Mouse (Mus musculus) testis, adult 2 months (tissue): ENCODE measurements around the gene Sec14l2. TPM values are rescaled to one million over a fixed set of nuclear protein-coding genes. Genes with fewer than 3 reads are reported as not detected.
A peak's percentile ranks its signal among the peaks of the same experiment; 100 is the strongest.

Experiments used
- H3K27ac ChIP-seq: fragments of 200-500 bp; 2 replicates; pipeline ENCODE4 v1.5.1; 2012; ENCODE audit warnings: low read depth, low read length; ENCODE audit not compliant: control insufficient read depth, insufficient read depth
- H3K27me3 ChIP-seq: fragments of 200-500 bp; 2 replicates; pipeline ENCODE4 v1.6.1; 2012; ENCODE audit warnings: mild to moderate bottlenecking, low read length, moderate library complexity; ENCODE audit not compliant: control insufficient read depth, insufficient read depth
- H3K36me3 ChIP-seq: fragments of 200-500 bp; 2 replicates; pipeline ENCODE4 v1.6.1; 2012; ENCODE audit warnings: mild to moderate bottlenecking, low read length; ENCODE audit not compliant: control insufficient read depth, insufficient read depth
- H3K4me1 ChIP-seq: fragments of 200-500 bp; 2 replicates; pipeline ENCODE4 v1.6.1; 2012; ENCODE audit warnings: low read length; ENCODE audit not compliant: control insufficient read depth, insufficient read depth
- H3K4me3 ChIP-seq: fragments of 200-500 bp; 2 replicates; pipeline ENCODE4 v1.5.1; 2012; ENCODE audit warnings: low read depth, mild to moderate bottlenecking, low read length, moderate library complexity, mixed read lengths; ENCODE audit not compliant: control insufficient read depth
- CTCF ChIP-seq: fragments of 200-500 bp; IDR thresholded peaks from 2 replicates; pipeline ENCODE4 v1.5.1; 2012; ENCODE audit warnings: low read depth, mild to moderate bottlenecking, inconsistent platforms, low read length, moderate library complexity; ENCODE audit not compliant: control insufficient read depth, insufficient read depth, insufficient replicate concordance
- POLR2A ChIP-seq: fragments of 200-500 bp; IDR thresholded peaks from 2 replicates; pipeline ENCODE4 v1.6.1; 2012; ENCODE audit warnings: low read depth, mild to moderate bottlenecking, inconsistent platforms, low read length, moderate library complexity; ENCODE audit not compliant: control insufficient read depth
- polyA plus RNA-seq: library from polyadenylated mRNA; depleted of rRNA; stranded (reverse); fragments of >200 nt; gene quantifications from 2 replicates; pipeline ENCODE4 v1.2.3, GENCODE M21; 2012; rRNA removed

The Sec14l2 gene
- polyA plus RNA-seq, 1 experiment = 2.2 TPM

- Histone ChIP-seq H3K27me3 (no peaks in the 10 kb centered on the region), H3K4me1 (no peaks in the 10 kb centered on the region), H3K36me3 (no peaks in the 10 kb centered on the region), H3K27ac (no peak overlapping the region), H3K4me3 (no peak overlapping the region)
- TF ChIP-seq CTCF = no peak
- TF ChIP-seq POLR2A = no peak
These were observed 60.2 kb downstream of the Sec14l2 start for GRCm38 (mm10) chr11:4062981-4063380.

GRCm38 (mm10) chr11:4062523-4062922 lies 60.7 kb downstream of the Sec14l2 start:
- no peaks in the 10 kb centered on the region for H3K4me1 ChIP-seq
- H3K4me3 ChIP-seq = no peak overlapping the region
- TF ChIP-seq CTCF (no peak), POLR2A (no peak)
- H3K36me3 ChIP-seq = no peaks in the 10 kb centered on the region
- no peak overlapping the region for H3K27ac ChIP-seq
- no peaks in the 10 kb centered on the region for H3K27me3 ChIP-seq

DNA sequence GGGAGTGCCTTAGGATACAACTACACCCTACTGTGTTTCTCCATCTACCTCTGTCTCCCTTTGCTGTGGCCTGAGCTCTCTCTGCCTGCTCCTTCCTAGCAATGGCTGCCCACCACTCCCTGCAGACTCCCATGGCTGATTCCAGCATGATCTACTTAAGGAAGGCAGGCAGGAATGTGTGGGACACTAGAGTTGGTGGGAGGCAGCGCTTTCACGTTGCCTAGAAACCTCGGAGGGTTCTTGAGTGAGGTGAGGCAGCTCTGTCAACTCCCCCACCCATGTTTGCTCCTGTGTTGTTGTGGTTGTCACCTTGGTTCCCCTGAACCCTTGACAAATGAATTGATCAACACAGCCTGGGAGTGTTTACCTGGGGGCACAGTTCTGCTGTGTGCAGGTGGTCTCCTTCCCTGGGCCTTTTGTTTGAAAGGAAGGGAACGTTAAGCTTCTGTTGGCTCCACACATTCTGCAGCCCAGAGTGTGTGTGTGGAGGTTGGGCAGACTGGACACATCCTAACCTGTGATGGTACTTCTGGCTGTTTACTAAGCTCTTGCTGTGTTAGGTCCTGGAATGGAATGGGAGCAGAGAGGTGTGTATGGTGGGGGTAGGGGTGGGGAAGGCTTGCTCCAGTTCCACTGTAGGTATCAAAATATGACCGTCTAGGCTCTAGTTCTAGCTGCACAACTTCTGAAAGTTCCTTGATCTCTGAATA lies 62.2 kb downstream of the Sec14l2 start:
- Histone ChIP-seq H3K4me1 (no peaks in the 10 kb centered on the region), H3K27me3 (no peaks in the 10 kb centered on the region), H3K4me3 (no peak overlapping the region), H3K27ac (no peak overlapping the region), H3K36me3 (no peaks in the 10 kb centered on the region)
- TF ChIP-seq POLR2A (no peak), CTCF (no peak)

DNA sequence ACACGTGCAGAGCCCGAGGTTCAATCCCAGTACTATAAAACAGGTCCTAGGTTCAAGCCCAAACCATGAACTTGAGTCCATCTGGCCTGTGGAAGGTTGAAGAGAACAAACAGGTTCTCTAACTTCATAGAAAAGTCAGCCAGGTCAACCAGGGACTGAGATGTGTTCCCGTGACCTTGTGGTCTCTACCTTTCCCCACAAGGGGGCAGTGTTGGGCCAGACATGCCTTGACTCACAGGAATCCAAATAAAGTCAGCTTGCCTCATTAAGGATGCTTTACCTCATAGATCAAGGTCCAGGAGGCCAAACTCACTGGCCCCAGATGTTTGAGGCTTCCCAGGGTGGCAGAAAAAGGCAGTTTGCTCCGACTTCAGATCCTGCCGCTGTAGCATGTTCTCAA lies 69.6 kb downstream of the Sec14l2 start:
- H3K27ac ChIP-seq = no peak overlapping the region
- no peaks in the 10 kb centered on the region for H3K27me3 ChIP-seq
- TF ChIP-seq CTCF = peak; percentile 83
- no peak for TF ChIP-seq POLR2A
- H3K4me3 ChIP-seq = no peak overlapping the region
- H3K36me3 ChIP-seq = no peaks in the 10 kb centered on the region
- no peaks in the 10 kb centered on the region for H3K4me1 ChIP-seq

- TF ChIP-seq POLR2A = no peak
- no peak for TF ChIP-seq CTCF
- Histone ChIP-seq H3K27ac (no peak overlapping the region), H3K36me3 (no peaks in the 10 kb centered on the region), H3K27me3 (no peaks in the 10 kb centered on the region), H3K4me3 (no peak overlapping the region), H3K4me1 (no peaks in the 10 kb centered on the region; the same call in 1 of the 2 replicates)
These were observed 74.8 kb downstream of the Sec14l2 start for GRCm38 (mm10) chr11:4048438-4048837.

DNA sequence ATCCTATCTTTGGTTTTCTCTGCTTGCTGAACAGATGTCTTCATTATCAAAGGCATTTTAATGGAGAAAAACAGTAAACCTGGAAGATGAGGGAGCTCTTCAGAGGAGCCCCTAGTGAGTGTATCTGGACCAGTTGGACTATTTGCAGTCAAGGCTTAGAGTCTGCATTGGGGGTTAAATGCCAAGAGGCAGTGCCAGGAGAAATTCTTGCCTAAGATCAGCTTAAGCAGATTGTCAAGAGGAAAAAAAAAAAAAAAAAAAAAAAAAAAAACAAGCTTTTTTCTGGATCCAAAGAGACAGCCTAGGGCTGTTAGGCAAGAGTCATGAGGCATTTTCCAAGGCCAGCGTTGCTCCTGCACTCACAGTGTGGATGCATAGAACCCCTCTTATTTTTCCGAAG lies 75.4 kb downstream of the Sec14l2 start:
- H3K4me1 ChIP-seq = no peaks in the 10 kb centered on the region; the same call in 1 of the 2 replicates
- H3K27ac ChIP-seq = no peak overlapping the region
- H3K27me3 ChIP-seq = no peaks in the 10 kb centered on the region
- H3K4me3 ChIP-seq = no peak overlapping the region
- TF ChIP-seq CTCF (no peak), POLR2A (no peak)
- H3K36me3 ChIP-seq = no peaks in the 10 kb centered on the region

Other genes with a start within 250 kb of the Sec14l2 start
- gene 4921536K21Rik, start 228.3 kb downstream of the Sec14l2 start, polyA plus RNA-seq = 48.4 and 56.7 TPM in 2 replicates
- 28.1 and 30.4 TPM in 2 replicates for gene Dusp18, start 228.2 kb downstream of the Sec14l2 start, polyA plus RNA-seq
- gene Slc35e4, start 208.8 kb downstream of the Sec14l2 start, polyA plus RNA-seq = 0.64 and 0.72 TPM in 2 replicates
- 16.2 and 18.5 TPM in 2 replicates for gene Tcn2, start 191.3 kb downstream of the Sec14l2 start, polyA plus RNA-seq
- 27.1 and 28.5 TPM in 2 replicates for gene Pes1, start 159.4 kb downstream of the Sec14l2 start, polyA plus RNA-seq
- gene 4930556J24Rik, start 146.6 kb downstream of the Sec14l2 start, polyA plus RNA-seq = 1.6 TPM in 2 replicates
- 6.6 and 9.8 TPM in 2 replicates for gene Gal3st1, start 139.8 kb downstream of the Sec14l2 start, polyA plus RNA-seq
- gene Sec14l4, start 92.0 kb downstream of the Sec14l2 start, polyA plus RNA-seq = 0.42 and 0.56 TPM in 2 replicates
- gene Sec14l3, start 58.6 kb downstream of the Sec14l2 start, polyA plus RNA-seq = 1.0 and 1.9 TPM in 2 replicates
- 9.0 and 10.0 TPM in 2 replicates for gene Mtfp1, start 28.0 kb downstream of the Sec14l2 start, polyA plus RNA-seq
- gene Rnf215, start 11.8 kb upstream of the Sec14l2 start, polyA plus RNA-seq = 4.2 and 4.5 TPM in 2 replicates
- gene Ccdc157, start 36.9 kb upstream of the Sec14l2 start, polyA plus RNA-seq = 46.5 and 48.8 TPM in 2 replicates
- 32.9 and 35.1 TPM in 2 replicates for gene Sf3a1, start 36.9 kb upstream of the Sec14l2 start, polyA plus RNA-seq
- 40.6 and 42.1 TPM in 2 replicates for gene Tbc1d10a, start 63.4 kb upstream of the Sec14l2 start, polyA plus RNA-seq
- 7.6 and 7.7 TPM in 2 replicates for gene Castor1, start 94.8 kb upstream of the Sec14l2 start, polyA plus RNA-seq
- not detected in 2 replicates for gene Osm, start 113.0 kb upstream of the Sec14l2 start, polyA plus RNA-seq
- gene Lif, start 134.1 kb upstream of the Sec14l2 start, polyA plus RNA-seq = 0.21 and 0.28 TPM in 2 replicates